8 mouse cellular contexts compared by ENCODE assay signal in genomic region chr2:103796211-103796860, GRCm38 (mm10). TPM values are rescaled to one million over a fixed set of nuclear protein-coding genes. Genes with fewer than 3 reads are reported as not detected.
A peak's percentile ranks its signal among the peaks of the same experiment; 100 is the strongest.
DNase-seq lines count a peak whose midpoint lies in the region; ATAC-seq and TF ChIP-seq lines count a peak whose summit lies in the region.

No protein-coding gene starts in this region.

- TF ChIP-seq CTCF in MEL (IDR thresholded peaks at IDR 0.05 in 2 of 3, conservative IDR thresholded peaks at IDR 0.05 in 1 of 3; ENCODE audit: control insufficient read depth in 1 of 3, insufficient read depth in 1 of 3, low read depth in 2 of 3, low read length in 3 of 3, poor library complexity in 1 of 3, severe bottlenecking in 1 of 3): no peak
- TF ChIP-seq CTCF in forebrain, postnatal 0 days (IDR thresholded peaks at IDR 0.05; ENCODE audit: low read depth): no peak

- peak; percentile 3 to 31; a peak in 2 of 4 replicates for TF ChIP-seq POLR2A in MEL (IDR thresholded peaks at IDR 0.05; ENCODE audit: control insufficient read depth in 1 of 2, insufficient read depth in 1 of 2, low read depth in 1 of 2, low read length in 2 of 2, poor library complexity in 1 of 2)

- 0 out of 4 replicates have a peak, but pooled peaks of 1 of the 2 experiments have one; percentile 2 for TF ChIP-seq EP300 in MEL (IDR thresholded peaks at IDR 0.05; ENCODE audit: low read depth in 1 of 2, low read length in 2 of 2)

- under 1% methylated on average over 42 of the region's 42 CpGs for WGBS in forebrain, postnatal 0 days
- under 1% methylated on average over 42 of the region's 42 CpGs for WGBS in hindbrain, embryonic 13.5 days

- no peaks in the 10 kb centered on the region for H3K9me3 ChIP-seq in MEL (replicated peaks; ENCODE audit: insufficient read depth, low read length)
- no peaks in the 10 kb centered on the region for H3K9me3 ChIP-seq in forebrain, postnatal 0 days (ENCODE audit: low read length)
- no peaks in the 10 kb centered on the region for H3K9me3 ChIP-seq in hindbrain, embryonic 13.5 days

- TF ChIP-seq RAD21 in MEL (IDR thresholded peaks at IDR 0.05; ENCODE audit: low read depth, low read length): no peak

- peak overlapping the region; percentile 60 for H3K4me2 ChIP-seq in forebrain, postnatal 0 days (ENCODE audit: low read depth)
- peak overlapping the region; percentile 64 for H3K4me2 ChIP-seq in hindbrain, embryonic 13.5 days

- peaks cover 28 to 37% of the 10 kb centered on the region in 2 experiments for H3K36me3 ChIP-seq in MEL (ENCODE audit: control insufficient read depth in 1 of 2, insufficient read depth in 2 of 2, low read length in 2 of 2)
- peaks cover 8% of the 10 kb centered on the region for H3K36me3 ChIP-seq in forebrain, postnatal 0 days (ENCODE audit: insufficient read depth)
- peaks cover 16% of the 10 kb centered on the region for H3K36me3 ChIP-seq in hindbrain, embryonic 13.5 days

- peak; percentile 66 for DNase-seq in MEL (ENCODE audit: low read depth, low spot score)
- peak; percentile 66 for DNase-seq in cerebellum, adult 11-12 months
- peak; percentile 66 for DNase-seq in forebrain, postnatal 0 days
- DNase-seq in layer of hippocampus, postnatal 10 days (ENCODE audit: low spot score in 2 of 2): peak; percentile 62 to 66
- DNase-seq in lung, postnatal 25 days (ENCODE audit: low spot score): peak; percentile 34
- peak; percentile 64 for DNase-seq in ovary, postnatal 36 days (ENCODE audit: low spot score)
- peak; percentile 61 for DNase-seq in thymus, postnatal 25 days

- peak; percentile 25 for ATAC-seq in forebrain, postnatal 0 days
- peak; percentile 68 for ATAC-seq in hindbrain, embryonic 13.5 days (ENCODE audit: low FRiP score)

- peak overlapping the region; percentile 100 for H3K9ac ChIP-seq in MEL (ENCODE audit: control insufficient read depth, low read depth, low read length, poor library complexity, severe bottlenecking)
- H3K9ac ChIP-seq in forebrain, postnatal 0 days: peak overlapping the region; percentile 99
- peak overlapping the region; percentile 99 for H3K9ac ChIP-seq in hindbrain, embryonic 13.5 days

- H3K4me3 ChIP-seq in MEL (ENCODE audit: control insufficient read depth in 1 of 2, insufficient read depth in 1 of 2, low read depth in 2 of 2, low read length in 2 of 2): peak overlapping the region; percentile 63 to 79
- peak overlapping the region; percentile 84 for H3K4me3 ChIP-seq in forebrain, postnatal 0 days (ENCODE audit: low read depth, low read length)
- peak overlapping the region; percentile 96 for H3K4me3 ChIP-seq in hindbrain, embryonic 13.5 days

- H3K27me3 ChIP-seq in MEL (ENCODE audit: control insufficient read depth in 1 of 2, insufficient read depth in 2 of 2, low read length in 2 of 2): no peaks in the 10 kb centered on the region
- no peaks in the 10 kb centered on the region for H3K27me3 ChIP-seq in forebrain, postnatal 0 days (ENCODE audit: insufficient read depth, low read length)
- no peaks in the 10 kb centered on the region for H3K27me3 ChIP-seq in hindbrain, embryonic 13.5 days

- peak overlapping the region; percentile 94 for H3K27ac ChIP-seq in MEL (ENCODE audit: control insufficient read depth, low read depth, low read length)
- H3K27ac ChIP-seq in forebrain, postnatal 0 days (ENCODE audit: low read depth, low read length): peak overlapping the region; percentile 100
- H3K27ac ChIP-seq in hindbrain, embryonic 13.5 days: peak overlapping the region; percentile 100

- peaks cover 45% of the 10 kb centered on the region for H3K79me2 ChIP-seq in MEL (ENCODE audit: control insufficient read depth, insufficient read depth, low read length, poor library complexity)

- peaks cover 6 to 9% of the 10 kb centered on the region in 2 experiments; a peak in 3 of 4 replicates for H3K4me1 ChIP-seq in MEL (ENCODE audit: control insufficient read depth in 1 of 2, insufficient read depth in 2 of 2, low read length in 2 of 2)
- H3K4me1 ChIP-seq in forebrain, postnatal 0 days (ENCODE audit: insufficient read depth): peaks cover 11% of the 10 kb centered on the region
- H3K4me1 ChIP-seq in hindbrain, embryonic 13.5 days (replicated peaks): peaks cover 31% of the 10 kb centered on the region

TF ChIP-seq in MEL, 35 proteins besides CTCF, POLR2A, EP300 and RAD21:
- no peak for TF ChIP-seq MEF2A (IDR thresholded peaks at IDR 0.05; ENCODE audit: extremely low read depth, insufficient replicate concordance, low read depth, low read length, poor library complexity, severe bottlenecking)
- no peak for TF ChIP-seq ZMIZ1 (IDR thresholded peaks at IDR 0.05; ENCODE audit: low read depth, low read length)
- no peak for TF ChIP-seq TBP (IDR thresholded peaks at IDR 0.05; ENCODE audit: low read depth, low read length)
- TF ChIP-seq MYB (IDR thresholded peaks at IDR 0.05; ENCODE audit: low read depth, low read length): no peak
- TF ChIP-seq USF1 (IDR thresholded peaks at IDR 0.05; ENCODE audit: low read depth, low read length): peak; percentile 74
- no peak for TF ChIP-seq USF2 (IDR thresholded peaks at IDR 0.05; ENCODE audit: borderline replicate concordance in 1 of 2, insufficient read depth in 1 of 2, low read depth in 1 of 2, low read length in 2 of 2)
- TF ChIP-seq MXI1 (IDR thresholded peaks at IDR 0.05; ENCODE audit: low read depth, low read length): 0 out of 2 replicates have a peak, but pooled peaks have one; percentile 12
- TF ChIP-seq JUND (IDR thresholded peaks at IDR 0.05; ENCODE audit: low read depth, low read length): no peak
- no peak for TF ChIP-seq BHLHE40 (IDR thresholded peaks at IDR 0.05; ENCODE audit: borderline replicate concordance, low read depth, low read length)
- TF ChIP-seq NELFE (IDR thresholded peaks at IDR 0.05; ENCODE audit: low read depth, low read length): no peak
- no peak for TF ChIP-seq ETS1 (IDR thresholded peaks at IDR 0.05; ENCODE audit: low read depth, low read length)
- TF ChIP-seq POLR2AphosphoS2 (IDR thresholded peaks at IDR 0.05; ENCODE audit: low read length): no peak; the same call in none of the 2 replicates
- TF ChIP-seq NRF1 (IDR thresholded peaks at IDR 0.05; ENCODE audit: insufficient read depth, low read depth, low read length, poor library complexity, severe bottlenecking): no peak
- TF ChIP-seq ZC3H11A (IDR thresholded peaks at IDR 0.05; ENCODE audit: low read depth, low read length): no peak
- no peak; the same call in 1 of the 2 replicates for TF ChIP-seq KAT2A (conservative IDR thresholded peaks at IDR 0.05; ENCODE audit: low read depth, low read length)
- no peak for TF ChIP-seq RCOR1 (IDR thresholded peaks at IDR 0.05; ENCODE audit: low read depth, low read length)
- TF ChIP-seq MAX (IDR thresholded peaks at IDR 0.05; ENCODE audit: low read length): peak; percentile 20; the same call in 1 of the 2 replicates
- TF ChIP-seq UBTF (IDR thresholded peaks at IDR 0.05; ENCODE audit: borderline replicate concordance, insufficient read depth, low read depth, low read length): 0 out of 2 replicates have a peak, but pooled peaks have one; percentile 38
- no peak for TF ChIP-seq MAFK (IDR thresholded peaks at IDR 0.05; ENCODE audit: borderline replicate concordance, low read depth, low read length)
- TF ChIP-seq MYC (IDR thresholded peaks at IDR 0.05; ENCODE audit: low read depth, low read length): no peak
- no peak; the same call in 1 of the 2 replicates for TF ChIP-seq MAZ (IDR thresholded peaks at IDR 0.05; ENCODE audit: low read depth, low read length)
- TF ChIP-seq GABPA (IDR thresholded peaks at IDR 0.05; ENCODE audit: low read depth, low read length): no peak
- TF ChIP-seq SIN3A (IDR thresholded peaks at IDR 0.05; ENCODE audit: low read length): peak; percentile 69; the same call in 1 of the 2 replicates
- 0 out of 2 replicates have a peak, but pooled peaks have one; percentile 51 for TF ChIP-seq HCFC1 (IDR thresholded peaks at IDR 0.05; ENCODE audit: low read depth, low read length)

RNA-seq across cellular contexts. Expression of gene Caprin1, which starts 1.1 kb away (rescaled TPM):
- total RNA-seq in MEL (2012; rRNA removed): 209 and 234 TPM in 2 replicates
- 100 to 1,000 TPM; 239 to 426 TPM for polyA plus RNA-seq in MEL (2012; ENCODE audit: insufficient read depth in 1 of 2, insufficient read length in 2 of 2, low read depth in 1 of 2, low replicate concordance in 2 of 2, missing spikeins in 1 of 2)
- 342 and 369 TPM in 2 replicates for total RNA-seq in forebrain, postnatal 0 days (2014; rRNA removed)
- polyA plus RNA-seq in forebrain, postnatal 0 days (2015; fragmentation: Nextera tagmentation; extraction: Ambion mirVana): 233 and 253 TPM in 2 replicates
- 408 and 431 TPM in 2 replicates for polyA plus RNA-seq in hindbrain, embryonic 13.5 days (2015; fragmentation: Nextera tagmentation; extraction: Ambion mirVana)
- 100 to 1,000 TPM; 431 to 443 TPM for total RNA-seq in layer of hippocampus, postnatal 10 days (2021)

RNA-seq across cellular contexts. Expression of gene Nat10, which starts 35.3 kb away (rescaled TPM):
- total RNA-seq in MEL (2012; rRNA removed): 53.9 and 74.7 TPM in 2 replicates
- 100 to 1,000 TPM in 1 of 2 experiments, not detected in 1; 107 TPM for polyA plus RNA-seq in MEL (2012; ENCODE audit: insufficient read depth in 1 of 2, insufficient read length in 2 of 2, low read depth in 1 of 2, low replicate concordance in 2 of 2, missing spikeins in 1 of 2)
- total RNA-seq in forebrain, postnatal 0 days (2014; rRNA removed): 43.5 and 49.2 TPM in 2 replicates
- 11.7 and 13.9 TPM in 2 replicates for polyA plus RNA-seq in forebrain, postnatal 0 days (2015; fragmentation: Nextera tagmentation; extraction: Ambion mirVana)
- 18.5 and 19.8 TPM in 2 replicates for polyA plus RNA-seq in hindbrain, embryonic 13.5 days (2015; fragmentation: Nextera tagmentation; extraction: Ambion mirVana)
- 10 to 100 TPM; 35.5 to 35.8 TPM for total RNA-seq in layer of hippocampus, postnatal 10 days (2021)

Comparison
In these comparisons a context has a peak if more than half of its experiments do, and no peak if none do; other contexts are left out.
1. Peak in every context shown above with its lines: DNase-seq, ATAC-seq, H3K4me3 ChIP-seq and H3K27ac ChIP-seq.